Mouse (Mus musculus): ENCODE data around the gene Dnajc15.
A peak's percentile ranks its signal among the peaks of the same experiment; 100 is the strongest.
"Not testable (repeated sequence)": the region's sequence is repeated elsewhere in the genome, so short reads cannot be mapped to it uniquely, and the experiment has no call there.

The Dnajc15 gene

DNA sequence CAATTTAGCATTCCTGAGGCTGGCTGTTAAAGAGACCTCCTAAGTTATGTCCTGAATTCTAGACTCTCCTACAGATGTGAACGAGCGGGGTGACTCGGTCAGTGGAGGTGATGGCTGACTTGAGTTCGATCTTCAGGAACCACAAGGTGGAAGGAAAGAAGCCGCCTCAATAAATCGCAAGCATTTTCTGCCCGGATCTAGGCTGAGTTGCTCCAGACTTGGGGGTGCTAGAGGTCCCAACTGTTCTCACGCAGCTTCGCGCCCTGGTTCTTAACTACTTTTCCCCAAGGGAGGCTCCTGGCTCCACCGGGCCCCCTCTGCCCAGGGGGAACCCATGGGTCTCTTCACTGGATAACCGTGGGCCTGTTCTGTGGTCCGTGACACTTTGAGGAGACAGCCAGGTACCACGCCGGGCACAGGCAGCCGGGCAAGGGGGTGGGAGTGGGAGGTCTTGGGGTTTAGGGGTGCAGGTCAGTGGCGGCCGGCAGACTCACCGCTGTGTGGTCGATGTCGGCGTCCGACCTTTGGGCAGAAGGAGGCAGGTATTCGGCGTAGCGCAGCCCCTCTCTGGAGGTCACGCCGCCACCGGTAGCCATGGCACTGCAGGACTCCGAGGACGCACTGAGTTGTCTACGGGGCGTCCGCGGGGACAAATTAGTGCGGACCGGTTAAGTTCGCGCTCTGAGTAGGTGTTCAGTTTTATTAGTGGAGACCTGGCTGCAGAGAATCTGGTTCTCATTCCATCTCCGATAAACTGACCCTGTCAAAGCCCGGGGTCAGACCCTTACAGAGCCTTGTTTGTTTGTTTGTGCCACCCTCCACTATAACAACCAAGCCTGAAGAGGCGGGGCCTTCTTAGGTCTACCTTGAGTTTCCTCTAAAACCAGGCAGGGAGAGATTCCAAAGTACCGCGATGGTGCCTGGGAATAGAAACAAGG is at the start of gene Dnajc15:
Dnajc15 (minus strand) TSS at position 822 of the 938 bp plus-strand sequence.
- DNase-seq (ENCODE audit: low read depth, low spot score), result peak; percentile 93

DNA sequence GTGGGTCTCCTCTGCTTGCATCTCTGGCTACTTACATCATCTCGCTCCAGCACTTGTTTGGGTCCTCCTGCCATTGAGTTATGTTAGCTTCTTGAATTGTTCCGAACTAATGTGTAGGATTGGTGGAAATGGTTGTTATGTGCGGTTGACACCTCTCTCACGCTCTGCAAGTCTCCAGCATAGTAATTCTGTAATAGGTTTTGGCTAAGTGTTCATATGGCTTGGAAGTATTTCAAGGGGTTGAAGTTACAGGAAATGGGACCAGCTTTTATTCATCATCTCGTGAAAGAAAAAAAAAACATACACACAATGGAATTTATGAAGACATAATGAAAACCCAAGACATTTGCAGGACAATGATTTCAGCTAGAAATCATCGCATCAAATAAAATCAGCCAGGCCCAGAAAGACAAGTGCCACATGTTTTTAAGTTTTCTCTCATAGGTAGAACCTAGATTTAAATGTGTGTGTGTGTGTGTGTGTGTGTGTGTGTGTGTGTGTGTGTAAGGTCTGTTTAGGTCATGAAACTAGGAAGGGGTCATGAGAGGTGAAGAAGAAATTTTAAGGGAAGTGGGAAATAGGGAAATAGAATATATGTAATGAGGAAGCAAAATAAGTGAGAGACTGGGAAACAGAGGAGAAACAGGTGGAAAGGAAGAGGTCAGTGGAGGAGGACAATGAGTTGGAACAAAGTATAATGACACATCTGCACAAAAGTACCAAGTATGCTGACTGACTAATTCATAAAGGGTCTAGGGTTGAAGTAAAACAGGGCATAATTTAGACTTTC is 48.3 kb upstream of the Dnajc15 start:
- DNase-seq (ENCODE audit: low read depth, low spot score), result no peak

DNA sequence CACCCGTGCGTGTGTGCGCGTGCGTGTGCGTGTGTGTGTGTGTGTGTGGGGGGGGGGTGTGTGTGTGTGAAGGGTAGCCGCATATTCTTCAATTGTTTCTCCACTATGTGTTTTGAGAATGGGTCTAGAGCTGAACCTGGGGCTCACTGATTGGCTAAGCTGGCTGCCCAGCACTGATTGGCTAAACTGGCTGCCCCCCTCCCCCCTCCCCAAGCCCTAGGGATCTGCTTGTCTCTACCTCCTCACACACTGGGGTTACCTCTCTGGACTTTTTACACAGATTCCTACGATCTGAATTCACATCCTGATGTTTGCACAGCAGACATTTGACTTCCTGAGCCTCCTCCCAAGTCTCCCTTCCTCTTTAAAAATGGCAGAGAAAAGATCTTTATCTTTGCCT is 46.7 kb upstream of the Dnajc15 start:
- no peak for DNase-seq (ENCODE audit: low read depth, low spot score)

DNA sequence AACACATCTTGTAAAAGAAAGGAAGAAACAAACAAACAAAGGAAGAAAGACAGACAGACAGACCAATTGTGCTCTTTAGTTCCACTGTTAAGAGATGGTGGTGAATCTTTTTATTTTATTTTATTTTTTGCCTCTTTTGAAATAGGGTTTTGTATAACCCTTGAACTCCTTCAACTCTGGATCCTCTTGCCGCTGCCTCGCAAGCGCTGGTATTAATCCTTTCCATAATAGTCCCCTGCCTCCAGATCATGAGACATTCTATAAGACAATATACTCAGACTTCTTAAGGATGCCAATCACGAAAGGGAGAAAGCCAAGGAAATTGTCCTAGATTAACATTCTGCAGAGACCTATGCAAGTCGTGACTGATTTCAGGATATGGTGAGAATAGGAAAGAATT is 40.9 kb upstream of the Dnajc15 start:
- DNase-seq (ENCODE audit: low read depth, low spot score), result no peak

DNA sequence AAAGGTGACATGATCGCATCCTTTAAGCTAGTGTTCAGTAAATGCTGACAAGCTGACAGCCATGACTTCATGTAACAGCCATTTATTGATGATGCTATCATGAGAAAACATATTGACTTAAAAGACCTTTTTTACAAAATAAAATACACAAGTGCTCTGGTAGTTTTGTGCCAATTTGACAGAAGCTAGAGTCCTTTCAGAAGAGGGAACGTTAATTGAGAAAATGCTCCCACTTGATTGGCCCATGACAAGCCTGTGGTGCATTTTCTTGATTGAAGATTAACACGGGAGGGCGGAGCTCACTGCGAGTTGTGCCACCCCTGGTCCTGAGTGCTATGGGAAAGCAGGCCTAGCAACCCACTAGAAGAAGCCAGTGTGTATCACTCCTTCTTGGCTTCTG is 31.7 kb upstream of the Dnajc15 start:
- DNase-seq (ENCODE audit: low read depth, low spot score), result peak; percentile 37

DNA sequence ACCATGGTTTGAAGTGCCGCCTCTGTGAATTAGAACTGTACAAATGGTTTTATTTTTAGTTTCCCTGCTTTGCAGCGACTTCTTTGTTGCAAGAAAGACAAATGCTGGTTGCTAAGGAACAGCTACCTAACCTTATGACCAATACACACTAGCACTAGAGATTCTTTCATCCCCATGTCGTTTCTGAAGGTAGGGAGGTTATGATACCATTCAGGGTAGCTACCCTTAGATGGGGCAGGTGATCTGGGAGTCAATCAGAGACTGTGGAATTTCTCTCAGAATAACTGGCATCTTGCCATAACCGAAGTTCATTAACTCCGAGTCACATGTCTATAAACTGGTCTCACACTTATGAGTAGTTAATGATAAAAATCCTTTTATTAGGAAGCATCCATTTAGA is 30.5 kb upstream of the Dnajc15 start:
- peak; percentile 37 for DNase-seq (ENCODE audit: low read depth, low spot score)

DNA sequence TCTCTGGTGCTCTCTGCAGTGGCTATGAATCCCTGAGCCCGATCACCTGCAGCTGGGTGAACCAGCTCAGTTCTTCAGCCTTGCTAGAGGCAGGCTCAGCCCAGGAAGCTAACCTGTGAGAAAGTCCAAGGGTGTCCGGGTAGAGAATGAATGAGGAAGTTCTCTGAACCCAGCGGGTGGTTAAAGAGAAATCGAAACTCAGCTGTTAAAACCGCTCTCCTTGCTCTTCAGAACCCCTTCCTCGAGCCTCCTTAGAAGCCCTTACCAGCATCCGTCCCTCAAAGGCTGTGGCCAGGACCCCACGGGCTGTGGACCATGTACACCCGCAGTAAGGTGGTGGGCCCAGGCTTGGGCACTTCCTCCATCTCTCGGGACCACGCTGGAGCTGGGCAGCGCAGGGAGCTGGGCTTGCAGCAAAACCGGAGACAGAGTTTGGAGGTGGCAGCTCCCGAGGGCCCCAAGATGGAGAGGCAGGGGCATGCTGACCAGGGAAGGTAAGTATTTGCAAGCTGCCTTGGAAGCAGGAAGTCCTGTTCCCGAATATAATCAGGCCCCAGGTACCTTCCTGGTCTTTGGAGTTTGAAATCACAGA is 29.3 kb upstream of the Dnajc15 start, which contains the start of gene Epsti1:
Epsti1 (plus strand) TSS at position 69 of the 592 bp plus-strand sequence.
- DNase-seq (ENCODE audit: low read depth, low spot score), result peak; percentile 68

DNA sequence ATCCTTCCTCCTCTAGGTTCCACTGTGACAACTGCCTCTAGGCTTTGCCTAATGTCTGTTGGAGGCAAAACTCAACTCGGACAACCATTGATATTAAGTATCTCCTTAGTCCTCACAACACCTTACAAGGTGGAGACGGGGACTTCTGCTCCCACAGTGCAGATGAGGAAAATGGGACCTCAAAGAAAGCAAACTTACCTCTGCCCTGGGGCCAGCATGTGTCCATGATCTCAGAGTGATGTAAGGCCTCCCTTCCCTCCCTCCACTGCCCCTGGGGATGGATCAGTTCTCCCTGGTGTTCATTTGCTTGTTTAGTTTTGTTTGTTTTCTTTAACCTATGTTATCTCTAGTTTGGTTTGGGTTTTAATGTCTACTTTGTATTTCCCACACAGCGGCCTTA is 27.6 kb upstream of the Dnajc15 start:
- no peak for DNase-seq (ENCODE audit: low read depth, low spot score)

DNA sequence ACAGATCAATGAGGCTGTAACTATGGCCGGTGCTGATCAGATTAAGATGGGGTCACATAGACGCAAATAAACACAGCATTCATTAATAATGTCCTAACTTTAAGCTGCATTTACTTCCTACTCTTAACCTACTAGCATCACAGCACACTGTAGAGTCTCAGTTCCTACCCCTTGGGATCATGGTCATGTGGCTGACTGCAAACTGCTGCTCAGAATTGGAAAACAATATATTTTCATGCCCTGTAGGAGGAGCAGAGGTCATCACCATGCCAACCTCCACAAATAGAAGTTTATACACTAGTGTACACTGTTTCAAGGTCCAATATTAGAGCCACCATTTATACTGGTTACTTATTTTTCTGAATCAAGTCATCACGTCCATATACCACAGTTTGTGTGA is 21.0 kb upstream of the Dnajc15 start:
- no peak for DNase-seq (ENCODE audit: low read depth, low spot score)

DNA sequence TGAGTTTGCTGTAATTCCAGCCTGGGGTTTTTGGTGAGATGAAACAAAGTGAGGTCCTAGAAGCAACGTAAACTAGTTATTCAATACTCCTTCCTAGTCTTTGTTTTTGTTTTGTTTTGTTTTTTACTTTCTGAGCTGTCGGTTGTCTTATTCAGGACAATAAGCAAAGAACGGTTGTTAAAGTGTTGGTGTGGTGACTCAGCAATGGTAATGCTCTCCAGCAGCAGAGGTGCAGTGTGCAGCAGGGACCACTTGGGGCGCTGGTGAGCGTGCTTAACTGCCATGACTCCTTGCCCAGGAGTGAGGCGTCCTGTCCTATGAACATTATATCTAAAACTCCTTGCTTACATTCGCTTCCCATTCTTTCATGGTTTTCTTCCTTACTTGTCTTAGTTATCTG is 15.0 kb upstream of the Dnajc15 start:
- DNase-seq (ENCODE audit: low read depth, low spot score), result peak; percentile 40

DNA sequence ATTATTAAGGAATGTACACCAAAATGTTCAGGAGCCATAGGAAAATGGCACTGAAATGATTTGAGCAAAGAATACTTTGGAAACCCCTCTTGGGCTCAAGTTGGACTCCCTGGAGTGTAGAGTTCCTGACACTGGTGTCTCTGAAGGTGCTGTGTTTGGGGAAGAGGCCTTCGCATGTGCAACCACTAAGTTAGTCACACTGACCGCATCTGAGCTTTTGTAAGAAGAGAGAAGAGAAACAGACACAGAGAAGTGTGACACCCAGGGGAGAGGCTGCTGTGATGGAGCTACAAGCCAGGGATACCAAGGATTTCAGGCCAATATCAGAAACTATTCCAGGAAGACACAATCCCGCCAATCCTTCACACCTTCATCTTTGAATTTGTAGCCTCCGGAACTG is 12.0 kb upstream of the Dnajc15 start:
- no peak for DNase-seq (ENCODE audit: low read depth, low spot score)

DNA sequence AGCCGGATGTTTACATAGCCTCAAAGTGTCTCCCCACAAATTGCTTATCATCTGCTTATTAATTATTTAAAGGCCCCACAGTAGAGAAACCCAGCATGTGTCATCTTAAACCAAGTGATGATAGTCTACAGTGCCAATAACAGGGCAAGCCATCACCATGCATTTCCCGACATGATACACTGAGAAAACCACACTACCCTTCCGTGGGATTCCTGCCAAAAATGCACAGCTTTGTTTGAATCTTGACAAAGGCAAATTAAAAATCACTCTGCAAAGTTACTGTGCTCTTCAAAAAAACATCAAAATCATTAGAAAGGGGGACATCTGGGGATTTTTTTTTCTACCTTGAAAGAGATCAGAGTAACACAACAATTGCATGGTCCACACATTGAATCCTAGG is 11.5 kb upstream of the Dnajc15 start:
- DNase-seq (ENCODE audit: low read depth, low spot score), result no peak

DNA sequence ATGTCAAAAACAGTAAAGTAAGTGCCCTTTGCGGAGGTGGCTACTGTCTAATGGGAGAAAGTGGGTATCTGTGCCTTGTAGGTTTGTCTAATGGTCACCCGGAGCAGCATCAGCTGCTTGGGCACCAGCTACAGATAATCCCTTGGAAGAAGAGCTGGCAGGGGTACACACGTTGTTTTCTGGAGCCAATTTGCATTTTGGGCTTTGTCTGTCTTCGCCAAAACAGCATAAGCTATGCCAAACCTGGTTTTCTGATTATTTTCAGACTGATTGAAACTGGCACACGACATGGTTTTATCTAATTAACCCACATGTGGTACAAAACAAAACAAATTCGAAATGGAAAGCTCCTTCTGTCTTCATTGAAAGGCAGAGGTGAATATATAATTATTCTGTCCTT is 7.7 kb upstream of the Dnajc15 start:
- no peak for DNase-seq (ENCODE audit: low read depth, low spot score)

DNA sequence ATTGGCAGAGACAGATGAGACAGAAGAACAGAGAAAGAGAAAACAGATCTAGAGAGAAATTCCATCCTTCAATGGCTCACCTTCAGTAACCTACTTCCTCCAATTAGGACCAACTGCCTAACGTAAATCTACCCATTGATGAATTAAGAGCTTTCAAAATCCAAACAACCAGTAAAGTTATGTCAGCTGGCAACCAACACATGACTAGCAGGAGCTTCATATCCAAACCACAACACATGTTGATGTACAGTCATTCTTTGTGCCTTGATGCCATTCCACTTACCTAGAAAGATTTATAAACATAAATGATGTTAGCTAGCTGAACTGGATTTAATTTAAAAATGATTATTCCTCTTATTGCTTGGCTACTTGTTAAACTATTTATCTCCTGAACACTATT is 7.1 kb upstream of the Dnajc15 start:
- no peak for DNase-seq (ENCODE audit: low read depth, low spot score)

DNA sequence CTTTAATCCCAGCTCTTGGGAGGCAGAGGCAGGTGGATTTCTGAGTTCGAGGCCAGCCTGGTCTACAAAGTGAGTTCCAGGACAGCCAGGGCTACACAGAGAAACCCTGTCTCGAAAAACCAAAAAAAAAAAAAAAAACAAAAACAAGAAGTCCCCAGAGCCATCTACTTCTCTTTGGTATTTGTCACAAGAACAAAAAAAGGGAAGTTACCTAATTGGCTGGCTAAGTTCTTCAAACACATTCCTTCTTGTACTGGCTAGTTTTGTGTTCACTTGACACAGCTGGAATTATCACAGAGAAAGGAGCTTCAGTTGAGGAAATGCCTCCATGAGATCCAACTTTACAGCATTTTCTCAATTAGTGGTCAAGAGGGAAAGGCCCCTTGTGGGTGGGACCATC is 3.0 kb upstream of the Dnajc15 start:
- not testable (repeated sequence) for DNase-seq (ENCODE audit: low read depth, low spot score)

DNA sequence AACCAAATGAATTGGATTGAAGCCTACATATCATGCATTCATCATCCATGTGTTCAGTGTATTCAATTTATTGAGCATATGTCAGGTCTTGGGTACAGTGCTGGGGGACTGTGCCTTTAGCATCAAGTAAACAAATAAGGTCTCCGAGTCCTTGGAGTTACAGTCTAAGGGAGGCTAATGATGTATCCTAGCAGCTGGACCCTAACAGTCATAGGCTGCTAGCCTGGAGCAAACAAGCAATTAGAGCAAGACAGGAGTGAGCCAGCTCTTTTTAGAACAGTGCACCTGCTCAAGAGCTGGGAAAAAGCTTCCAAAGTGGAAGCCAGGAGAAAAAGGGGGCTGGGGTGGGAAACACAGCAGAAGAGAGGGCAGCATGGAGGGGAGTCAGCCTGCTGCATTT is 1.3 kb upstream of the Dnajc15 start:
- no peak for DNase-seq (ENCODE audit: low read depth, low spot score)

DNA sequence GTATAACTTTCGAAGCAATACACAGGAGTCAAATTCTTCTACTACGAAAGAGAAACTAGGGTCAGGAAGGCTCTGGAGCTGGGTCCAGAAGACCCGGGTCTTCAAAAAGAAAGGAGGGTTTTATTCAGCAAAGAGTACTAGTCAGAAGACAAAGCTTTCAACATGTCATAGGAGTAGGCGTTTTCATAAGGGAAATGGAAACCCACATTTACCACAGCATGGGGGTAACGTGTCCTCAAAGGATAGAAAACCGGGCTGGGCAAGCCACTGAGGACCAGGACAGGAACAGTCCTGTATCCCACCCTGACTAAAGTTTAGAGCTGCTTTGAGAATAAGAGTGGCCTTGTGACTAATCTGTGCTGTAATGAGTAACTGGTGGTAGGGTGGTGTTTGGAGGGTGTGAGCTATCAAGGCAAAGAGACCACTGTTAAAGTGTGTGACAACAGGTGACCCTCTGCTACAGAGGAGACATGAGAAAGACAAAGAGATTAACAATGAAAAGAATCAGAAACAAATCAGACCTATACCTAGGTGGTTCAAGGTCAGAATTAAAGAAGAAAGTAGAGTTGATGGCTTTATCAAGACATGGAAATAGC is 3.4 kb downstream of the Dnajc15 start:
- DNase-seq (ENCODE audit: low read depth, low spot score), result peak; percentile 66

DNA sequence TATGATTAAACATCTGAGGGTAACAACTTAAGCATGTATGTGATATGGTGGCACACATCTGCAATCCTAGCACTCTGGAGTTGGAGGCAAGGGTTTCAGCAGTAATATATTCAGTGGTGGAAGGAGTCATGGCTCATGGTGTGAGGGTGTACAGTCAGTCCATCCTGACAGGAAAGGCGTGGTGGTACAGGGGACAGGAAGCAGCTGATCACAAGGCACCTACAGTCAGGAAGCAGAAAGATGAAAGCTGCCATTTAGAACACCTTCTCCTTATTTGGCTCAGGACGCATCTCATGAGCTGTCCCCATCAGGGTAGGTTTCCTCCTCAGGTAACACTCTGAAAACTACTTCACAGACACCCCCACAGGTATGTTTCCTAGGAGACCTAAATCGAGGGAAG is 4.0 kb downstream of the Dnajc15 start:
- peak; percentile 61 for DNase-seq (ENCODE audit: low read depth, low spot score)

DNA sequence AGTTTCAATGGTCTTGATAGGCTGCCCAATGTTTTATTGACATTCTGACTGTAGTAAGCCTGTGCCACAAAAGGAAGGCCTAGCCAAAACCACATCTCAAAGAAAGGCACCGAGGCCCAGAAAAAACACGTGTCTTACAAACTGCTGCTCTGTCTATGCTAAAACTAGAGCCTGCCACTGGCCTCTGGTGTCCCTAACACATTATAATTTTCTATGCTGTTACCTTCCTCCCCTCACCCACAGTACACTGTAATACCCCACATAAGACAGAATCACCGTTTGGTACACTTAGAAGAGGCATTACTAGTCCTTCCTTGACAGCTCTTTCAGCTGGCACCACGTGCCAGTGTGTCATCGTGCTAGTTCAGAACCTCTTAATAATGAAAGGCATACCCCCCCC is 7.3 kb downstream of the Dnajc15 start:
- peak; percentile 25 for DNase-seq (ENCODE audit: low read depth, low spot score)

DNA sequence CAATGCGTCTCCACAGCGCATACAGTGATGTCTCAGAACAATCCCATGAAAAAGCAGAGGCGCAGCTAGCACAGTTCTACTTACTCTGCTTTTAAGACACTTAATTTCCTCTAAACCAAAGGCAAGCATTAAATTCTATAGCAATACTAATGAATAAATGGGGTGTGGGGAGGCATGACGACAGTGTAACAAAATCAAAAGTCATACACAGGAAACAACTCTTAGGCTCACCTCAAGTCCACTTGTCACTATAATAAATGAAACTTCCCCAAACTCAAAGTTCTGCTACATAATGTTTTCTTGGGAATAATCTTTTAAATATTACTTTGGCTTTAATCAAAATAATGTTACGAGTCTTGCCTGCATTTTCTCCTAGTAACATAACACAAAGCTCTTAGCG is 10.4 kb downstream of the Dnajc15 start:
- DNase-seq (ENCODE audit: low read depth, low spot score), result no peak

DNA sequence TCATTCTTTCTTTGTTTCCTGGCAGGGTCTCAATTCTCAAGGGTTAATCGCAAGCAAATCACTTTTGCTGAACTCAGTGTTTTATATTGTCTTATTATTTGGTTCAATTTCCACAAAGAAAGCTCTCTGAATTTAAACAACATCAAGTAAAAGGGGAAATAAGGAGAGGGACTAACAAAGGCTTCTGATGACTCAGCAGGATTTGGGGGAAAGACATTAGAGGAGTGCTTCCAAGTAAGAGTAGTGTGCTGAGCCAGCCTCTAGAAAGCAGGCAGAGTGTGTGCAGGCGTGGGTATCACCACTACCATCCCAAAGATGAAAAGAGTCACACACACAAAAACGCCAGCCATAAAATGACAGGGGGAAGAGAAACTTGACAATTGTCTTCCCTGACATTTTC is 10.9 kb downstream of the Dnajc15 start:
- DNase-seq (ENCODE audit: low read depth, low spot score), result no peak

All from CD4-positive, CD25-positive, alpha-beta regulatory T cell, adult 2 months (primary cell).